Mouse (Mus musculus) bone marrow macrophage, adult 2 months (primary cell): ENCODE results near the gene Strn.

Experiments used
- CTCF ChIP-seq: IDR thresholded peaks from 2 replicates; pipeline ENCODE4 v1.5.1; 2012; ENCODE audit warnings: low read depth, mild to moderate bottlenecking, low read length, moderate library complexity
- POLR2A ChIP-seq: IDR thresholded peaks from 2 replicates; pipeline ENCODE4 v1.6.1; 2012; ENCODE audit warnings: mild to moderate bottlenecking, low read depth, low read length, borderline replicate concordance

DNA sequence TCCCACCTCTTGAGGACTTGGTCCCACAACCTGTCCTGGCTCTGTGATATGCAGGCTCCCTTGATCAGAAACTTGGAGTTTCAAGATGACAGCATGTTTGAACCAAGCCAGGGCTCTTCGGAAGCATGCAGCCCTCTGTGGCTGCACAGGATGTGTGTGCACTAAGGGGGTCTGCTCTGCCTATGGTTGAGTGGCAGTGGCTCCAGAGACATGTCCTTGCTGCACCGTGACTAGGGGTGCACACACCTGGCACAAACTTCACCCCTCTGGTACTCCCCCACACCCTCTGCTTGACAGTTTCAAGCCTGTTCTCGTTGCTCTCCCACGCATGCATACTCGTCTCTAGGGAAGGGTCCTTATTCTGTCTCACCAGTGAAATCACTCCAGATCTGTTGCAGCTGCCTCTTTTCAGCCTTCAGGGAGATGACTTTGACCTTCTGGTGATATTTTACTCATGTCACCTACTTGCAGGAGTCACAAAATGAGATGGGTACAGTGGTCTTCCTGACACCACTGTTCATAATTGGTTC, 118.8 kb downstream of the Strn start:
- TF ChIP-seq POLR2A (no peak), CTCF (no peak)
